Mouse (Mus musculus) thymus, adult 2 months (tissue): ENCODE data around the gene Vmn2r70. TPM values are rescaled to one million over a fixed set of nuclear protein-coding genes. Genes with fewer than 3 reads are reported as not detected.

Experiments
- DNase-seq: peaks from one replicate; pipeline ENCODE4 v3.0.0; 2021
- H3K27ac ChIP-seq: fragments of 200-500 bp; 2 replicates; pipeline ENCODE4 v1.5.1; 2012; ENCODE audit warnings: low read length, control low read depth; ENCODE audit not compliant: control insufficient read depth, insufficient read depth
- H3K27me3 ChIP-seq: fragments of 200-500 bp; 2 replicates; pipeline ENCODE4 v1.6.1; 2012; ENCODE audit warnings: mild to moderate bottlenecking, low read length, moderate library complexity, mixed read lengths; ENCODE audit not compliant: control insufficient read depth, insufficient read depth
- H3K36me3 ChIP-seq: fragments of 200-500 bp; 2 replicates; pipeline ENCODE4 v1.6.1; 2012; ENCODE audit warnings: mild to moderate bottlenecking, low read length, moderate library complexity; ENCODE audit not compliant: control insufficient read depth, insufficient read depth
- H3K4me1 ChIP-seq: fragments of 200-500 bp; replicated peaks from 2 replicates; pipeline ENCODE4 v1.6.1; 2012; ENCODE audit warnings: low read length; ENCODE audit not compliant: control insufficient read depth, insufficient read depth
- H3K4me3 ChIP-seq: fragments of 200-500 bp; 2 replicates; pipeline ENCODE4 v1.5.1; 2012; ENCODE audit warnings: mild to moderate bottlenecking, low read length, control low read depth, moderate library complexity; ENCODE audit not compliant: control insufficient read depth, insufficient read depth
- CTCF ChIP-seq: fragments of 200-500 bp; IDR thresholded peaks from 2 replicates; pipeline ENCODE4 v1.5.1; 2012; ENCODE audit warnings: mild to moderate bottlenecking, control low read depth, low read length, moderate library complexity, borderline replicate concordance; ENCODE audit not compliant: control insufficient read depth, poor library complexity, insufficient read depth; ENCODE audit errors: extremely low read depth
- POLR2A ChIP-seq: fragments of 200-500 bp; IDR thresholded peaks from 2 replicates; pipeline ENCODE4 v1.6.1; 2012; ENCODE audit warnings: mild to moderate bottlenecking, low read length, control low read depth, moderate library complexity; ENCODE audit not compliant: control insufficient read depth, poor library complexity, insufficient read depth; ENCODE audit errors: extremely low read depth
- whole genome bisulfite sequencing: fragments of 180-500 bp; shearing (Covaris S2); methylation state at CpG from one replicate; pipeline ENCODE4 v1.1.7; 2018; 5-methylcytosine and 5-hydroxymethylcytosine counted together
- polyA plus RNA-seq: library from polyadenylated mRNA; depleted of rRNA; stranded (reverse); fragments of >200 nt; gene quantifications from 2 replicates; pipeline ENCODE4 v1.2.3, GENCODE M21; 2012; rRNA removed

Vmn2r70 gene
- not detected in 2 replicates for polyA plus RNA-seq

DNA sequence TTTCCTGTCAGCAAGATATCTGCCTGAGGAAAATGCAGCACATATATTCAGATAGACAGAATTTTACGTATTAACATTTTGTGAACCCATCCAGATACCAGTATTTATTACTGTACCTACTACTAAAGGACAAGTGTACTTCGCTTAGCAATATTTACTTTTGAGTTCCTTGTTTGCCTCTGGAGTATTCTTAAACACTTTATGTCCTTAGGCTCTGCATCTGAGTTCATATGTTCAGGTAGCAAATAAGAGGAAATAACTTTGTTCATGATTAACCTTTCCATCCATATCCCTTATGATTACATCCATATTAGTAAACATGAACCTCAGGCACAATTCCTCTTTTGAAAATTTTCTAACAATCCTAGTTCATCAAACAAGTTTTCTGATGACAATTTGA lies at the start of gene Vmn2r70:
Gene Vmn2r70, minus strand, starts transcription at position 101 of the 400 bp plus-strand sequence.
- TF ChIP-seq CTCF (no peak), POLR2A (no peak)
- DNase-seq = no peak
- Histone ChIP-seq H3K27ac (no peak within 1 kb of the TSS), H3K27me3 (no peaks in the 10 kb centered on the region), H3K4me1 (no peaks in the 10 kb centered on the region), H3K4me3 (no peak within 1 kb of the TSS), H3K36me3 (no peaks in the 10 kb centered on the region)
- 83% methylated on average over 2 of the region's 2 CpGs for WGBS

DNA sequence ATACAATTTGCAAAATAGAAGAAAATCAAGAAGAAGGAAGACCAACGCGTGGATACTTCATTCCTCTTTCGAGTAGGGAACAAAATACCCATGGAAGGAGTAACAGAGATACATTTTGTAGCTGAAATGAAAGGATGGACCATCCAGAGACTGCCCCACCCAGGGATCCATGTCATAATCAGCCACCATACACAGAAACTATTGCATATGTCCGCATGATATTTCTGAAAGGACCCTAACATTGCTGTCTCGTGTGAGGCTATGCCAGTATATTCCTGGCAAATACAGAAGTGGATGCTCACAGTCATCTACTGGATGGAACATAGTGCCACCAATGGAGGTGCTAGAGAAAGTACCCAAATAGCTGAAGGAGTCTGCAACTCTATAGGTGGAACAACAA lies 6.2 kb downstream of the Vmn2r70 start, which contains the start of gene Vmn2r71:
Gene Vmn2r71, plus strand, starts transcription at position 301 of the 400 bp plus-strand sequence.
- H3K27me3 ChIP-seq = no peaks in the 10 kb centered on the region
- H3K4me1 ChIP-seq = no peaks in the 10 kb centered on the region
- H3K27ac ChIP-seq = no peak within 1 kb of the TSS
- no peak within 1 kb of the TSS for H3K4me3 ChIP-seq
- WGBS = 86% methylated on average over 5 of the region's 5 CpGs
- TF ChIP-seq POLR2A = no peak
- no peak for DNase-seq
- no peaks in the 10 kb centered on the region for H3K36me3 ChIP-seq

DNA sequence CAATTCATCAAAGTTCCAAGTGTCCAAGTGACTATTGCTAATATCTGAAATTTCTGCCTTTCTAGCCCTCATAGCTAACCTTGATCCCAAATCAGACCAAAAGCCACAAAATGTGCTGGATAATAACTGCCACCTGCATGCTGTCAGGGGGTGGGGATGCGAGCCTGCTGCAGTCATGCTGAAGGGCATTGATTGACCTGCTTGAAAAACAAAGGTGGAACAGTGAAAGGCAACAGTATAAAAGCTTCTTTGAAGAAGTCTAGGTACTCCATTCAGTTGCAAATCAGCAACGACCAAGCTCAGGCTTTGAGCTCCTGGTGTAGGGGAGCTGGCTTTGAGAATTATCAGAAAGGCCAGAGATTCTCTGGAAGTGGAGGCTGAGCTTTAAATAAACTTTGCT lies 25.9 kb downstream of the Vmn2r70 start:
- Histone ChIP-seq H3K27ac (no peak overlapping the region), H3K4me1 (no peaks in the 10 kb centered on the region), H3K36me3 (no peaks in the 10 kb centered on the region), H3K4me3 (no peak overlapping the region), H3K27me3 (no peaks in the 10 kb centered on the region)
- DNase-seq = no peak
- TF ChIP-seq POLR2A = no peak
- TF ChIP-seq CTCF = no peak
- 77% methylated on average over 2 of the region's 2 CpGs for WGBS

- no peaks in the 10 kb centered on the region for H3K4me1 ChIP-seq
- H3K27me3 ChIP-seq = no peaks in the 10 kb centered on the region
- no peak for DNase-seq
- WGBS = 88% methylated on average over 2 of the region's 2 CpGs
- H3K36me3 ChIP-seq = no peaks in the 10 kb centered on the region
- no peak overlapping the region for H3K27ac ChIP-seq
- TF ChIP-seq POLR2A = no peak
- no peak for TF ChIP-seq CTCF
- H3K4me3 ChIP-seq = no peak overlapping the region
Measured at GRCm38 (mm10) chr7:85542108-85542507, 26.9 kb downstream of the Vmn2r70 start.

Other genes starting within 250 kb of the Vmn2r70 start
- not detected in 2 replicates for gene Vmn2r69, start 153.3 kb downstream of the Vmn2r70 start, polyA plus RNA-seq
- gene Vmn2r71, start 6.1 kb downstream of the Vmn2r70 start, polyA plus RNA-seq = not detected in 2 replicates
- not detected in 2 replicates for gene Vmn2r72, start 185.9 kb upstream of the Vmn2r70 start, polyA plus RNA-seq